ENCODE assay signal across 21 mouse cellular contexts in the genomic region with DNA sequence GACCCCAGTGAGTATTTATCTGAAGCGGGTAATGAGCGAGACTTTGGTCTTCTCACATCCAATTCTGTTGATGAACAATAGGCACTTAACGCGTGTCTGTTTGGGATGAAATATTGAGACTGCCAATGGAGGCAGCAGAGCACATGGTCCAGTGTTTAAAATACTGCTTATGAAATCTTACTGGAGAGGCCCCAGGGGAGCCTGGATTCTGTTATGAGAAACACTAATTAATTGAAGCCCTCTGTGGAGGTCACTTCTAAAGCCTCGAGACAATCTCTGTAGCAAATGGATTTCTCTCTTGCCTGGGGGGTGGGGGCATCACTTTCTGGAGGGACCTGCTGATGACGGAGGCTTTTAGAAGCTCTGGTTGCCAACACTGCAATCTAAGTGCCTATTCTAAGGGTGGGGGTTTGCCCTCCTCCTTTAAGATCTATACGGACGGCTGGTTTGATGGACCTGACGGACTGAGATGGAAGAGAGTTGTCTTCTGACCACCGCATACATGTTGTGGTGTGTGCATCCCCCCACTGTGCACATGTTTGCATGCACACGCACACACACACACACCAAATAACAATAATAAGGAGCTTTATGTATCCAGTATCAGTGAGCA. TPM values are rescaled to one million over a fixed set of nuclear protein-coding genes. Genes with fewer than 3 reads are reported as not detected.
A peak's percentile ranks its signal among the peaks of the same experiment; 100 is the strongest.
DNase-seq lines count a peak whose midpoint lies in the region; ATAC-seq lines count a peak whose summit lies in the region.
"Had no signal": no experiment of that assay in that cellular context is flagged by ENCODE, and none has a peak within 500 bp of the region (broad histone marks: within the 10 kb centered on the region; RNA-seq: fewer than 3 reads in every experiment).

No protein-coding gene starts in this region.

- no peak overlapping the region for H3K4me3 ChIP-seq in hindbrain, embryonic 16.5 days (ENCODE audit: low read length)
- no peak overlapping the region for H3K4me3 ChIP-seq in neural tube, embryonic 15.5 days (replicated peaks)
- H3K4me3 ChIP-seq: heart, embryonic 12.5 days; limb, embryonic 12.5 days; megakaryocyte, embryonic 14.5 days had no signal

- WGBS in hindbrain, embryonic 16.5 days = 61% methylated on average over 11 of the region's 11 CpGs
- 60% methylated on average over 11 of the region's 11 CpGs for WGBS in neural tube, embryonic 15.5 days

- no peak overlapping the region for H3K9ac ChIP-seq in hindbrain, embryonic 16.5 days (ENCODE audit: low read depth, low read length)
- no peak overlapping the region for H3K9ac ChIP-seq in neural tube, embryonic 15.5 days (replicated peaks)
- H3K9ac ChIP-seq: forebrain, postnatal 0 days; heart, embryonic 12.5 days; limb, embryonic 12.5 days; liver, embryonic 14.5 days had no signal

- H3K27me3 ChIP-seq in hindbrain, embryonic 16.5 days (replicated peaks; ENCODE audit: control insufficient read depth, insufficient read depth, low read length) = no peaks in the 10 kb centered on the region
- no peaks in the 10 kb centered on the region for H3K27me3 ChIP-seq in neural tube, embryonic 15.5 days (replicated peaks)
- H3K27me3 ChIP-seq: heart, embryonic 12.5 days; limb, embryonic 12.5 days; megakaryocyte, embryonic 14.5 days had no signal

- ATAC-seq in hindbrain, embryonic 16.5 days = peak; percentile 34
- peak; percentile 24; the same call in 1 of the 2 replicates for ATAC-seq in neural tube, embryonic 15.5 days (ENCODE audit: low FRiP score)
- ATAC-seq: forebrain, postnatal 0 days; lung, postnatal 0 days had no signal

- H3K4me1 ChIP-seq in hindbrain, embryonic 16.5 days (ENCODE audit: control insufficient read depth, insufficient read depth, low read depth, low read length) = no peaks in the 10 kb centered on the region
- H3K4me1 ChIP-seq in neural tube, embryonic 15.5 days = 0 out of 2 replicates have a peak, but pooled peaks cover 10% of the 10 kb centered on the region
- H3K4me1 ChIP-seq: megakaryocyte, embryonic 14.5 days had no signal

- H3K4me2 ChIP-seq in hindbrain, embryonic 16.5 days (ENCODE audit: low read length) = no peak overlapping the region
- H3K4me2 ChIP-seq in neural tube, embryonic 15.5 days = no peak overlapping the region
- H3K4me2 ChIP-seq: heart, embryonic 12.5 days; limb, embryonic 12.5 days had no signal

- peak; percentile 28 for DNase-seq in adrenal gland, postnatal 14 days
- no peak for DNase-seq in adrenal gland, adult 18-20 months (ENCODE audit: low spot score in 2 of 2)
- DNase-seq in kidney, postnatal 10 days = peak; percentile 36
- DNase-seq in kidney, postnatal 25 days = no peak
- no peak for DNase-seq in ovary, postnatal 14 days (ENCODE audit: low spot score)
- DNase-seq in heart, adult 8-10 months (ENCODE audit: low spot score) = no peak
- DNase-seq: cerebellum, postnatal 36 days; forebrain, postnatal 0 days; gastrocnemius, postnatal 10 days; kidney, adult 8-10 months; spleen, adult 18-20 months; thymus, postnatal 36 days had no signal

- H3K27ac ChIP-seq in hindbrain, embryonic 16.5 days (ENCODE audit: low read depth, low read length) = no peak overlapping the region
- no peak overlapping the region for H3K27ac ChIP-seq in neural tube, embryonic 15.5 days (replicated peaks)
- H3K27ac ChIP-seq: limb, embryonic 12.5 days; liver, embryonic 14.5 days had no signal

- no peaks in the 10 kb centered on the region for H3K36me3 ChIP-seq in hindbrain, embryonic 16.5 days (ENCODE audit: control insufficient read depth, insufficient read depth, low read length)
- no peaks in the 10 kb centered on the region for H3K36me3 ChIP-seq in neural tube, embryonic 15.5 days
- H3K36me3 ChIP-seq: heart, embryonic 12.5 days; limb, embryonic 12.5 days had no signal

- no peaks in the 10 kb centered on the region for H3K9me3 ChIP-seq in hindbrain, embryonic 16.5 days (ENCODE audit: control insufficient read depth, low read length)
- H3K9me3 ChIP-seq in neural tube, embryonic 15.5 days (replicated peaks) = no peaks in the 10 kb centered on the region
- H3K9me3 ChIP-seq: heart, embryonic 12.5 days; limb, embryonic 12.5 days; megakaryocyte, embryonic 14.5 days had no signal

RNA-seq across cellular contexts. Expression of a gene that starts 22.8 kb away (rescaled TPM):
- 20.6 and 23.0 TPM in 2 replicates for total RNA-seq in adrenal gland, postnatal 14 days (2021)
- 10 to 100 TPM; 12.9 to 57.7 TPM for total RNA-seq in adrenal gland, adult 18-20 months (2021)
- 7.9 and 14.8 TPM in 2 replicates for polyA plus RNA-seq in hindbrain, embryonic 16.5 days (2015; fragmentation: Nextera tagmentation; extraction: Ambion mirVana)
- 11.4 and 14.8 TPM in 2 replicates for polyA plus RNA-seq in neural tube, embryonic 15.5 days (2015; fragmentation: Nextera tagmentation; extraction: Ambion mirVana)
- total RNA-seq in heart, adult 8-10 months (2022) = 1 to 10 TPM; 2.2 to 3.2 (median 3.1) TPM
- total RNA-seq: hematopoietic stem cell, adult 5-6 weeks; neutrophil, adult 5-6 weeks had no signal

Comparison
In these comparisons a context has a peak if more than half of its experiments do, and no peak if none do; other contexts are left out.
1. DNase-seq: peak in adrenal gland, postnatal 14 days (single experiment) and kidney, postnatal 10 days (single experiment); none in adrenal gland, adult 18-20 months (0 of 2), kidney, postnatal 25 days (0 of 2), ovary, postnatal 14 days (single experiment) and heart, adult 8-10 months (single experiment).